Mouse (Mus musculus): ENCODE data around the gene Fads6. TPM values are rescaled to one million over a fixed set of nuclear protein-coding genes. Genes with fewer than 3 reads are reported as not detected.

Gene Fads6
- polyA plus RNA-seq (2012; ENCODE audit: low replicate concordance): 0.05 and 0.08 TPM in 2 replicates

GRCm38 (mm10) chr11:115297214-115297826 lies at the start of gene Fads6:
Gene Fads6, minus strand, starts transcription at chr11:115297663.

GRCm38 (mm10) chr11:115334531-115334930 lies 37.1 kb upstream of the Fads6 start, which contains the start of gene Otop3:
Gene Otop3, plus strand, starts transcription at chr11:115334731.

DNA sequence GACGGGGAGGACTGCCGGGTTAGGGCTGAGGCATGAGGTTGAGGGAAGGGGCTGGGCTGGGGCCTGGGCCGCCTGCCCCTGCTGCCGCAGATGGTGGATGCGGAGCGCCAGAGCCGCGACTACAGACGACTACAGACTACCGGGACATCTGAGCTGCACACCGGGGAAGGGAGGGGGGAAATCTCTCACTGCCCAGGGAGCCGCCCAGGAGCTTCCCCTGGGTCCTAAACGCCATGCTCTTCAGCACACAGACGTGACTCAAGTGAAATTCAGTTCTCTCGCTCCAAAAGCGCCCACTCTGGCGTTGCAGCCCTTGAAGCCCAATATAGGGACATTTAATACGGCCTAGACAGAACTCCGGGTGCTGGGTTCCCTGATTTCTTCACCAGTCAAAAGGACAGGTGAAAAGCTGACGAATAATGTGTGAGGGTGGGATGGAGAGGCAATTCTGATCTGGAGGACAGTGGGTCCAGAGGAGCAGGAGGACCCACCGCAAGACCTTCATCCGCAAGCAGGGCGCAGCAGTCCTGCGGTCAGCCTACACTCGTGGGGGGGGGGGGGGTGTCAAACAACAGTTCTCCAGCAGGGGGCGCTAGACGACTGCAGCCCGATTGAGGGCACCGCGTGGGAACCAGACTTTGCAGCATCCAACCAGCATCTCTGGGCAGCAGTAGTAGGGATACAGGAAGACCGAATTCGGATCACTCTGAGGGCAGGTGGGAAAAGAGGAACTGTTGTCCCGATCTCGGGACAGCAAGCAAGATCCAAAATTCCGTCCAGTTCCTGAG lies 24.6 kb upstream of the Fads6 start, which contains the start of gene Ush1g:
Gene Ush1g (minus strand): TSS at position 136 of the 788 bp plus-strand sequence.

GRCm38 (mm10) chr11:115306863-115307262 lies 9.4 kb upstream of the Fads6 start, which contains the start of gene Otop2:
Gene Otop2, plus strand, starts transcription at chr11:115307163.

GRCm38 (mm10) chr11:115276780-115277603 lies 20.5 kb downstream of the Fads6 start, which contains the start of gene Fdxr:
Gene Fdxr, minus strand, starts transcription at chr11:115277050.

GRCm38 (mm10) chr11:115267061-115267883 lies 30.2 kb downstream of the Fads6 start, which contains the start of gene Grin2c:
Gene Grin2c, minus strand, starts transcription at chr11:115267243.

Other genes starting within 250 kb of the Fads6 start
- gene Cd300ld3, start 249.3 kb downstream of the Fads6 start, polyA plus RNA-seq (2012; ENCODE audit: low replicate concordance): 0.22 and 0.62 TPM in 2 replicates
- gene Cd300e, start 235.5 kb downstream of the Fads6 start, polyA plus RNA-seq (2012; ENCODE audit: low replicate concordance): 0.08 TPM in 2 replicates
- gene Rab37, start 206.2 kb downstream of the Fads6 start, polyA plus RNA-seq (2012; ENCODE audit: low replicate concordance): 1.5 TPM in 2 replicates
- 0.87 and 2.4 TPM in 2 replicates for gene Cd300lf, start 163.7 kb downstream of the Fads6 start, polyA plus RNA-seq (2012; ENCODE audit: low replicate concordance)
- gene Slc9a3r1, start 134.3 kb downstream of the Fads6 start, polyA plus RNA-seq (2012; ENCODE audit: low replicate concordance): 29.5 and 39.0 TPM in 2 replicates
- 9.5 and 18.3 TPM in 2 replicates for gene Tmem104, start 110.2 kb downstream of the Fads6 start, polyA plus RNA-seq (2012; ENCODE audit: low replicate concordance)
- 11.2 and 17.7 TPM in 2 replicates for gene Nat9, start 109.8 kb downstream of the Fads6 start, polyA plus RNA-seq (2012; ENCODE audit: low replicate concordance)
- 2.6 and 3.5 TPM in 2 replicates for gene Grin2c, start 30.4 kb downstream of the Fads6 start, polyA plus RNA-seq (2012; ENCODE audit: low replicate concordance)
- gene Fdxr, start 20.6 kb downstream of the Fads6 start, polyA plus RNA-seq (2012; ENCODE audit: low replicate concordance): 28.9 and 35.2 TPM in 2 replicates
- not detected in 2 replicates for gene Otop2, start 9.5 kb upstream of the Fads6 start, polyA plus RNA-seq (2012; ENCODE audit: low replicate concordance)
- 0.28 and 0.50 TPM in 2 replicates for gene Ush1g, start 24.4 kb upstream of the Fads6 start, polyA plus RNA-seq (2012; ENCODE audit: low replicate concordance)
- gene Otop3, start 37.1 kb upstream of the Fads6 start, polyA plus RNA-seq (2012; ENCODE audit: low replicate concordance): not detected in 2 replicates
- gene Hid1, start 70.1 kb upstream of the Fads6 start, polyA plus RNA-seq (2012; ENCODE audit: low replicate concordance): 1.3 and 1.7 TPM in 2 replicates
- gene Cdr2l, start 84.3 kb upstream of the Fads6 start, polyA plus RNA-seq (2012; ENCODE audit: low replicate concordance): 0.75 and 0.91 TPM in 2 replicates
- gene Mrpl58, start 106.1 kb upstream of the Fads6 start, polyA plus RNA-seq (2012; ENCODE audit: low replicate concordance): 57.4 and 57.8 TPM in 2 replicates
- 11.6 and 26.2 TPM in 2 replicates for gene Atp5h, start 122.3 kb upstream of the Fads6 start, polyA plus RNA-seq (2012; ENCODE audit: low replicate concordance)
- 18.3 and 34.4 TPM in 2 replicates for gene Kctd2, start 122.5 kb upstream of the Fads6 start, polyA plus RNA-seq (2012; ENCODE audit: low replicate concordance)
- gene Trim80, start 142.9 kb upstream of the Fads6 start, polyA plus RNA-seq (2012; ENCODE audit: low replicate concordance): not detected in 2 replicates
- 0.21 and 2.1 TPM in 2 replicates for gene Slc16a5, start 164.8 kb upstream of the Fads6 start, polyA plus RNA-seq (2012; ENCODE audit: low replicate concordance)
- gene Armc7, start 178.0 kb upstream of the Fads6 start, polyA plus RNA-seq (2012; ENCODE audit: low replicate concordance): 38.6 and 55.7 TPM in 2 replicates
- gene Nt5c, start 194.2 kb upstream of the Fads6 start, polyA plus RNA-seq (2012; ENCODE audit: low replicate concordance): 70.2 and 101 TPM in 2 replicates
- 242 and 300 TPM in 2 replicates for gene Jpt1, start 216.7 kb upstream of the Fads6 start, polyA plus RNA-seq (2012; ENCODE audit: low replicate concordance)
- 68.7 and 370 TPM in 2 replicates for gene Sumo2, start 238.6 kb upstream of the Fads6 start, polyA plus RNA-seq (2012; ENCODE audit: low replicate concordance)